In genomic region chr12:19668541-19668940, GRCm38 (mm10) we compare ENCODE assay signal across 4 mouse cellular contexts.
DNase-seq lines count a peak whose midpoint lies in the region.
"Not testable (repeated sequence)": the region's sequence is repeated elsewhere in the genome, so short reads cannot be mapped to it uniquely, and the experiment has no call there.

No protein-coding gene starts in this region.

- not testable (repeated sequence) for H3K36me3 ChIP-seq in ES-E14 (ENCODE audit: control insufficient read depth, insufficient read depth, low read length, poor library complexity, severe bottlenecking)

- DNase-seq in ES-CJ7 (ENCODE audit: low read depth, low spot score) (peak; percentile 72), R1 (ENCODE audit: low read depth, low spot score) (peak; percentile 94), ZHBTc4 (ENCODE audit: low read depth, low spot score) (peak; percentile 88)
- DNase-seq in ES-E14 (ENCODE audit: low read depth, low spot score): not testable (repeated sequence)

- not testable (repeated sequence) for H3K4me1 ChIP-seq in ES-E14 (ENCODE audit: control insufficient read depth in 2 of 2, insufficient read depth in 2 of 2, low read length in 2 of 2, poor library complexity in 1 of 2)

- H3K27ac ChIP-seq in ES-E14 (ENCODE audit: insufficient read depth, low read depth, low read length, poor library complexity, severe bottlenecking): 0 out of 2 replicates have a peak overlapping the region, but pooled peaks have one; percentile 74

- not testable (repeated sequence) for H3K9me3 ChIP-seq in ES-E14 (ENCODE audit: control insufficient read depth, insufficient read depth, low read depth, low read length)

- not testable (repeated sequence) for H3K4me3 ChIP-seq in ES-E14 (ENCODE audit: insufficient read depth in 1 of 2, low read depth in 1 of 2, low read length in 2 of 2, poor library complexity in 1 of 2, severe bottlenecking in 1 of 2)

- H3K9ac ChIP-seq in ES-E14 (ENCODE audit: insufficient read depth, low read depth, low read length, poor library complexity, severe bottlenecking): not testable (repeated sequence)

- in situ Hi-C loops in ES-E14 (cut with MboI; ENCODE audit: low sequenced_read_pairs in 2 of 2, unreplicated experiment in 2 of 2): loop anchor here in 1 of 2 experiments (10.0 kb wide), 1 partner anchor 1424 kb away; no protein-coding TSS in a partner anchor
